Mouse (Mus musculus) MEL (cell line): Measurements from ENCODE around the gene Apoc4. TPM values are rescaled to one million over a fixed set of nuclear protein-coding genes. Genes with fewer than 3 reads are reported as not detected.

Experiments
- DNase-seq: peaks from one replicate; pipeline ENCODE4 v3.0.0; 2011; ENCODE audit warnings: low read depth, low spot score
- H3K27ac ChIP-seq: 2 replicates; pipeline ENCODE4 v1.5.1; 2012; ENCODE audit warnings: low read depth, mild to moderate bottlenecking, control low read depth, low read length, moderate library complexity; ENCODE audit not compliant: control insufficient read depth
- H3K27me3 ChIP-seq, 2 experiments: fragments of 150-350 bp in 1 of 2; sonication (generic) in 1 of 2; 2 replicates each; pipeline ENCODE4 v1.6.1; 2012; ENCODE audit warnings: low read length in 2 of 2, mild to moderate bottlenecking in 2 of 2, improper control_type of control experiment in 1 of 2, moderate library complexity in 1 of 2; ENCODE audit not compliant: insufficient read depth in 2 of 2, control insufficient read depth in 1 of 2
- H3K36me3 ChIP-seq, 2 experiments: 2 replicates each; pipeline ENCODE4 v1.6.1; 2012 to 2014; ENCODE audit warnings: low read length in 2 of 2, improper control_type of control experiment in 1 of 2, inconsistent platforms in 1 of 2, mild to moderate bottlenecking in 1 of 2; ENCODE audit not compliant: insufficient read depth in 2 of 2, control insufficient read depth in 1 of 2
- H3K4me1 ChIP-seq, 2 experiments: fragments of 150-350 bp in 1 of 2; sonication (generic) in 1 of 2; 2 replicates each; pipeline ENCODE4 v1.6.1; 2012; ENCODE audit warnings: low read length in 2 of 2, improper control_type of control experiment in 1 of 2, mild to moderate bottlenecking in 1 of 2; ENCODE audit not compliant: insufficient read depth in 2 of 2, control insufficient read depth in 1 of 2
- H3K4me3 ChIP-seq, 2 experiments: fragments of 150-350 bp in 1 of 2; sonication (generic) in 1 of 2; 2 replicates each; pipeline ENCODE4 v1.5.1; 2012; ENCODE audit warnings: low read depth in 2 of 2, low read length in 2 of 2, mild to moderate bottlenecking in 2 of 2, moderate library complexity in 2 of 2, control low read depth in 1 of 2, improper control_type of control experiment in 1 of 2; ENCODE audit not compliant: control insufficient read depth in 1 of 2, insufficient read depth in 1 of 2
- H3K79me2 ChIP-seq: 2 replicates; pipeline ENCODE4 v1.6.1; 2012; ENCODE audit warnings: mild to moderate bottlenecking, low read length, moderate library complexity; ENCODE audit not compliant: control insufficient read depth, poor library complexity, insufficient read depth
- H3K9ac ChIP-seq: 2 replicates; pipeline ENCODE4 v1.6.1; 2012; ENCODE audit warnings: low read depth, mild to moderate bottlenecking, control low read depth, low read length, moderate library complexity; ENCODE audit not compliant: control insufficient read depth, poor library complexity, severe bottlenecking
- H3K9me3 ChIP-seq: fragments of 150-350 bp; sonication (generic); replicated peaks from 2 replicates; pipeline ENCODE4 v1.6.1; 2012; ENCODE audit warnings: mild to moderate bottlenecking, low read length, improper control_type of control experiment, moderate library complexity; ENCODE audit not compliant: insufficient read depth
- CTCF ChIP-seq, 3 experiments: IDR thresholded peaks in 2 of 3; conservative IDR thresholded peaks in 1 of 3; 2 replicates each; pipeline ENCODE4 v1.5.1; 2011 to 2012; ENCODE audit warnings: low read length in 3 of 3, low read depth in 2 of 3, mild to moderate bottlenecking in 2 of 3, improper control_type of control experiment in 1 of 3, inconsistent platforms in 1 of 3, mixed read lengths in 1 of 3, moderate library complexity in 1 of 3; ENCODE audit not compliant: control insufficient read depth in 1 of 3, insufficient read depth in 1 of 3, poor library complexity in 1 of 3, severe bottlenecking in 1 of 3
- ELF1 ChIP-seq: IDR thresholded peaks from 2 replicates; pipeline ENCODE4 v1.6.1; 2014; ENCODE audit warnings: low read depth, mild to moderate bottlenecking, inconsistent platforms, low read length, improper control_type of control experiment, moderate library complexity
- EP300 ChIP-seq, 2 experiments: IDR thresholded peaks; 2 replicates each; pipeline ENCODE4 v1.6.1; 2011; ENCODE audit warnings: improper control_type of control experiment in 2 of 2, low read length in 2 of 2, low read depth in 1 of 2, mild to moderate bottlenecking in 1 of 2
- ETS1 ChIP-seq: IDR thresholded peaks from 2 replicates; pipeline ENCODE4 v1.6.1; 2012; ENCODE audit warnings: low read depth, mild to moderate bottlenecking, inconsistent platforms, low read length, improper control_type of control experiment, moderate library complexity
- JUND ChIP-seq: IDR thresholded peaks from 2 replicates; pipeline ENCODE4 v1.6.1; 2011; ENCODE audit warnings: low read depth, mild to moderate bottlenecking, improper control_type of control experiment, low read length
- KAT2A ChIP-seq: conservative IDR thresholded peaks from 2 replicates; pipeline ENCODE4 v1.6.1; 2012; ENCODE audit warnings: low read depth, low read length, improper control_type of control experiment, inconsistent platforms
- MAZ ChIP-seq: IDR thresholded peaks from 2 replicates; pipeline ENCODE4 v1.6.1; 2012; ENCODE audit warnings: low read depth, mild to moderate bottlenecking, inconsistent platforms, low read length, improper control_type of control experiment
- UBTF ChIP-seq: IDR thresholded peaks from 2 replicates; pipeline ENCODE4 v1.6.1; 2012; ENCODE audit warnings: low read depth, mild to moderate bottlenecking, inconsistent platforms, low read length, improper control_type of control experiment, moderate library complexity, borderline replicate concordance; ENCODE audit not compliant: insufficient read depth
- USF1 ChIP-seq: IDR thresholded peaks from 2 replicates; pipeline ENCODE4 v1.6.1; 2014; ENCODE audit warnings: low read depth, mild to moderate bottlenecking, inconsistent platforms, low read length, improper control_type of control experiment, moderate library complexity
- polyA plus RNA-seq, 2 experiments: library from polyadenylated mRNA; stranded (reverse) in 1 of 2; unstranded in 1 of 2; fragments of >175 nt in 1 of 2; fragments of >200 nt in 1 of 2; gene quantifications; 2 replicates each; pipeline versions ENCODE4 v1.2.1 to v1.2.4; 2012; ENCODE audit warnings: low replicate concordance in 2 of 2, low read depth in 1 of 2; ENCODE audit not compliant: insufficient read length in 2 of 2, insufficient read depth in 1 of 2, missing spikeins in 1 of 2
- total RNA-seq: library from RNA; depleted of rRNA; stranded (reverse); fragments of 300-350 nt; gene quantifications from 2 replicates; pipeline ENCODE4 v1.2.3, GENCODE M21; 2012

Gene Apoc4
- total and polyA plus RNA-seq, 3 experiments, result not detected

DNA sequence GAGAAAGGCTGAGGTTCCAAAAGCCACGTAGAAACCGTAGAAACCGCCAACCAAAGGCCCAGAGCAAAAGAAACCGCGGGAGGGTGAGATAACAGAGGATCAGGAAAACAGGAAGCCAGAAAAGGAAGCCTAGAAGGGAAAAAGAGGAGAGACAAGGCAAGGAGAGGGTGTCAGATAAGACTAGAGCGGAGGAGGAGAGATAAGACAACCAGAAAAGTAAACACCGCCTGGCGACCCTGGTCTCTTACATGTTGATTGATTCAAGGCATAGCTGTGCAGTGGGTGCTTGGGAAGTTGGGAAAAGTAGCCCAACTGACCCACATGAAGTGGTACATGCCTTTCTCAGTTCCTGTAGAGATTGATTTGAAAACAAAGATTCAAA lies 13.9 kb upstream of the Apoc4 start (continued):
- TF ChIP-seq JUND (no peak), ETS1 (peak; percentile 89), ELF1 (peak; percentile 48; the same call in 1 of the 2 replicates)

DNA sequence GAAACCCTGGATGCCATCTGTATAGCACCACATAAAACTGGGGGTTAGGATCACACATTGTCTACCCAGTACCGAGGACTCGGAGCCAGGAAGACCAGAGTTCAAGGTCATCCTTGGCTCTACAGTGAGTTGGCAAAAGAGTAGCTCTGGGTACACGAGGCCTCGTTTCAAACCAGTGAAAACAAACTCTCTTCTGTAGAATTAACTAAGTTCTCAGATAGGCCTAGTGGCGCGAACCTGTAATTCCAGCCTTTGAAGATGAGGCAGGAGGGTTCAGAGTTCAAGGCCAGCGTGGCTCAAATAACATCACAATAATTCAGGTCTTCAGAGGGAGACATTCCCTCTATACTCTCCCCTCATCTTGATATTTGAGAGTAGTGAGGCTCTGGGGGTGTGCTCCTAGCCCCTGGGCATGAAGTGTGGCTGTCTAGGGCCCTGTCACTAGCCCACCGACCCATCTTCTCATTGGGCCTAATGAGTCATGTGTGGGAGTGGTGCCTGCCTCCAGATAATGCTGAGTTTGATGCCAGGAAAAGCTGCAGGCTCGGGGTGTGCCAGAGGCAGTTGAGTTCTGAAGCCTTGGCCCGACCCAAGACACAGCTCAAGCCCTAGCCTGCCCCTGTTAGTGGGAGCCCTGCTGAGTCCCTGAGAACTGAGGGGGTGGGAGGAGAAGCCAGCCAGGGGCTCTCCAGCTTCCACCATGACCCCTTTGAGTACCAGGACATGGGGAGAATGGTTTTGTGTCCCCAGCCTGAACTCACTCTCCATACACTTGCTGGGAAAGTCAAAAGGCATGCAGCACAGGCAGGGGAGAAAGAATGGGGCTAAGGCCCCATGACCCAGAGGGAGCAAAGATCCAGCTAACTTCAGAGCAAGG lies 13.3 kb upstream of the Apoc4 start:
- H3K4me3 ChIP-seq, result peak overlapping the region; percentile 3 to 15; a peak in 2 of 4 replicates
- H3K79me2 ChIP-seq, result no peaks in the 10 kb centered on the region
- no peaks in the 10 kb centered on the region for H3K9me3 ChIP-seq
- peak; percentile 66 for DNase-seq
- H3K9ac ChIP-seq, result peak overlapping the region; percentile 65
- H3K4me1 ChIP-seq, result peaks cover 14 to 39% of the 10 kb centered on the region in 2 experiments
- peak overlapping the region; percentile 98 for H3K27ac ChIP-seq
- TF ChIP-seq CTCF (IDR thresholded peaks at IDR 0.05 in 2 of 3, conservative IDR thresholded peaks at IDR 0.05 in 1 of 3; ENCODE audit: control insufficient read depth in 1 of 3, insufficient read depth in 1 of 3, low read depth in 2 of 3, low read length in 3 of 3, poor library complexity in 1 of 3, severe bottlenecking in 1 of 3) (no peak), MAZ (no peak), KAT2A (no peak), USF1 (peak; percentile 63)
- TF ChIP-seq, all 39 proteins: peak for 1
- Histone ChIP-seq H3K36me3 (peaks cover 0 to 36% of the 10 kb centered on the region in 2 experiments; a peak in 2 of 4 replicates), H3K27me3 (no peaks in the 10 kb centered on the region)

DNA sequence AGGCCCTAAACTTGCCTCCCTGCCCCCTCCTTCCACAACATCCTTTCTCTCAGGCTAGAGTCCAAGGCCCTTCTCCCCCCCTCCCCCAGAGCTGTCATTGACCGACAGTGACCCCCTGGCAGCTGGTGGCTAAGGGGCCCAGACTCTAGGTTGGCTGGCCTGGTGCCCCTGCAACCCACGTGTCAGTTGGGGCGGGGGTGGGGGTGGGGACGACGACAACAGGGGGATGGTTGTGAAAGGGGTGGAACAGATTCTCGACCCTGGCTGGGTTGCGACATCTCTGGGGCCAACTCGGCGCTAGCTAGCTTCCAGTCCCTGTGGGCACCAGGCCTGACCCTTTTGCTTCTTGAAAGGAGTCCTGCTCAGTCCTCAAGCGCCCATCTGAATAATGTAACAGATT lies 12.1 kb upstream of the Apoc4 start:
- DNase-seq, result no peak
- TF ChIP-seq EP300 (IDR thresholded peaks at IDR 0.05; ENCODE audit: low read depth in 1 of 2, low read length in 2 of 2) (no peak), UBTF (no peak)
- no peak overlapping the region for H3K4me3 ChIP-seq
- no peaks in the 10 kb centered on the region for H3K79me2 ChIP-seq
- H3K4me1 ChIP-seq, result peaks cover 14 to 32% of the 10 kb centered on the region in 2 experiments
- no peaks in the 10 kb centered on the region for H3K9me3 ChIP-seq
- H3K27ac ChIP-seq, result peak overlapping the region; percentile 98
- peaks cover 0 to 31% of the 10 kb centered on the region in 2 experiments; a peak in 2 of 4 replicates for H3K36me3 ChIP-seq
- no peak overlapping the region for H3K9ac ChIP-seq
- no peaks in the 10 kb centered on the region for H3K27me3 ChIP-seq
